Mouse (Mus musculus) inflammation-experienced regulatory T-cells, adult 16 weeks (primary cell): ENCODE results near the gene Cdkl4. TPM values are rescaled to one million over a fixed set of nuclear protein-coding genes. Genes with fewer than 3 reads are reported as not detected.

ENCODE experiments used
- polyA plus RNA-seq: library from polyadenylated mRNA; unstranded; fragments of 100-300 nt; shearing (Covaris generic); gene quantifications from one replicate; pipeline ENCODE4 v1.2.1, GENCODE M21; 2017

Gene Cdkl4
- polyA plus RNA-seq, result 0.55 TPM

DNA sequence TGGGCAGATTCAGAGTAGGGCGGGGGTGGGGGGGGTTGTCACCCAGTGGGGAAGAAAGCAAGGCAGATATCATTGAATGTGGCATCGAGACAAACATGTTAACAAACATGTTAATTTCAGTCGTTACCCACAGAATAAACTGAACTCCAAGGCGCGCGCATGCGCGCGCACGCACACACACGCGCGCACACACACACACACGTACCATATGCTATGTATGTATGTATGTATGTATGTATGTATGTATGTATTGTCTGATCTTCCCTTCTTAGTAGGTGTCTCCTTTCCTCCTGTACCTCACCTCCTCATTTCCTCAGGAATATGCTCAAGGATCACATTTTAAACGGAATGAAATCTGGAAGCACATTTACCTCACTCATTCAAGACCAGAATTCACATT lies at the start of gene Cdkl4:
TSS of gene Cdkl4 (minus strand) at position 175 of the 400 bp plus-strand sequence.

DNA sequence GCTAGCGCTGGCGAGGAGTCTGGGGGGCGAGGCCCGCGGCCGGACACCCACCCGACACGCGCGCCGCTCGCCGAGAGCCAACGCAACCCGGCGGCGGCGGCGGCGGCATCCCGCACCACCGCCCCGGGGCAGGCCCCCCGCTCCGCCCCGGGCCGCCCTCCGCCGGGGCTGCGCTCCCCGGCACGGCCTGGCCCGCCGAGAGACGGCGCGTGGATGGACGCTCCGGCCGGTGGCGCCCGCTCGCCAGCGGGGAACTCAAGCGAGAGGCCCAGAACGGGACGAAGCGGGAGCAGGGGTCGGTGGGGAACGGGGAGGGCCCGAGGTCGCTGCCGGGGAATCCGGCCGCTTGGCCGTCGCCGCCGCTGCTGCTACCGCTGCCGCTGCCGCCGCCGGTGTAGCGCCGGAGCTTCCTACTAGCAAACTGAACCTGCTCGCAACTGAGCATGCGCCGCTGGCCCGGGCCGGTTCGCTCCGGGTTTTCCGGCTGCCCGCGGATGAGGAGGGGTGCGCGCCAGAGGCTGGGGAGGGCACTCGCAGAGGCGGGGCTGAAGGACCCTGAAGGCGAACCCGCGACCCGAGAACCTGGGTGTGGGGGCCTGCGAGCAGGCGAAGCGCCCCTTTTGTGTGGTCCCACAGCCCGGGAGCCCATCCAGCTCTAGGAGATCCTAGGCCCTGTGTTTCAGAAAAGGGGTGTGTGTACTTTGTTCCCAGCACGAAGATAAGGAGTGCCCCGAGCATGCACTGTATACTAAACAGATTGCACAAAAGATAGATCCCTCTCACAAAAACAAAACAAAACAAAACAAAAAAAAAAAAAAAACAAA lies 97.4 kb downstream of the Cdkl4 start, which contains the start of gene Sos1:
TSS of gene Sos1 (minus strand) at position 423 of the 824 bp plus-strand sequence.

Other genes with a start within 250 kb of the Cdkl4 start
- not detected for gene Gm10190, start 204.3 kb downstream of the Cdkl4 start, polyA plus RNA-seq
- 2.4 TPM for gene Sos1, start 97.4 kb downstream of the Cdkl4 start, polyA plus RNA-seq
- 3.0 TPM for gene Map4k3, start 150.7 kb upstream of the Cdkl4 start, polyA plus RNA-seq